Mouse (Mus musculus): ENCODE results near the gene Eif4a2.

Eif4a2 gene

DNA sequence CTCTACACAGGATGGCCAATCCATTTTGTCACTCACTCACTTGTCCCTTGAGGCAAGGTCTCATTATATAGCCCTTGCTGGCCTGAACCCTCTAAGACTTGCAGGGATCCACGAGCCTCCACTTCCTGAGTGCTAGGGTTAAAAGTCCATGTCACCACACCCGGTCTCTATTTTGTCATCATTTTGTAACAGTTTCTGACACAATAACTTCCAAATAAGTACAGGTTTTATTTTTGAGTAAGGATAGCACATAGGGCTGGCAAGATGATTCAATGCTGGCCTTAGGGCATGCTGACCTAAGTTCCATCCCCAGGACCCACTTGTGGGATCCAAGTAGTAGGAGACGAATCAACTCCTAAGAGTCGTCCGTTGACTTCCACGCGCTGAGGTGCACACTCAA lies 1.1 kb upstream of the Eif4a2 start:
- DNase-seq: no peak

DNA sequence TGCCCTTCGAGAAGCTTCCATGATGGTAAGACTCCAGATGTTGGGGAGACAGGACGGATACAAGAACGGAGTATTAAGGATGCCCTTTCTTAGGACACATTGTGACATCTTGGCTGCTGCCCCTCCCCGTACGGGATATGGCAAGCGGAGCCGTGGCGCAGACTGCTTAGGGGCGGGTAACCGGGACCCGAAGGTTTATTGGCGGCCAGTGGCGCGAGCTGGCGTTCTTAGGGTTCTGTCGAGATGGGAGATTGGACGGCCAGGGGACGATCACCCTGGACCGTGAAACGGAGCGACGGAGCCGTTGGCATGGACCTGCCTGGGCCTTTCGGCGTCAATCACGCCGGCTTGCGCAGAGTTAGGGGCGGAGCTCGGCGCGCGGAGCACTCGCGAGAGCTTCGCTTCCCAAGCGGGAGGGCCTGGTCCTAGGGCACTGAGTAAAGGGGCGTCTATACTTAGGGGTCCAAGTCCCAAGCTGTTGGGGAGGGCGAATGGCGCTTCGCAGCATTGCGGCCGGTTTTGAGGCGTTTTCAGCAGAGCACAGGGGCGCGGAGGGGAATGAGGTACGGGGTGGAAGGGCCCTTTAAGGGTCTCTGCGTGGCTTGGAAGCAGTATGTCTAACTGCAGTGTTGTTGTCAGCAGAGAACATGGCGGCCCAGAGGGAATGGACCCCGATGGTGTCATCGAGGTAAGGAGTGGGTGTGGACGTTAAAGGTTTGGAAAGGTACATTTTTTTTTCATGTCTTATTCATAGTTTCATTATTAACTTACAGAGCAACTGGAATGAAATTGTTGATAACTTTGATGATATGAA lies 909 bp downstream of the Eif4a2 start:
- DNase-seq: peak; percentile 87

- DNase-seq: no peak
Measured at GRCm38 (mm10) chr16:23108943-23109342, 1.7 kb downstream of the Eif4a2 start.

DNA sequence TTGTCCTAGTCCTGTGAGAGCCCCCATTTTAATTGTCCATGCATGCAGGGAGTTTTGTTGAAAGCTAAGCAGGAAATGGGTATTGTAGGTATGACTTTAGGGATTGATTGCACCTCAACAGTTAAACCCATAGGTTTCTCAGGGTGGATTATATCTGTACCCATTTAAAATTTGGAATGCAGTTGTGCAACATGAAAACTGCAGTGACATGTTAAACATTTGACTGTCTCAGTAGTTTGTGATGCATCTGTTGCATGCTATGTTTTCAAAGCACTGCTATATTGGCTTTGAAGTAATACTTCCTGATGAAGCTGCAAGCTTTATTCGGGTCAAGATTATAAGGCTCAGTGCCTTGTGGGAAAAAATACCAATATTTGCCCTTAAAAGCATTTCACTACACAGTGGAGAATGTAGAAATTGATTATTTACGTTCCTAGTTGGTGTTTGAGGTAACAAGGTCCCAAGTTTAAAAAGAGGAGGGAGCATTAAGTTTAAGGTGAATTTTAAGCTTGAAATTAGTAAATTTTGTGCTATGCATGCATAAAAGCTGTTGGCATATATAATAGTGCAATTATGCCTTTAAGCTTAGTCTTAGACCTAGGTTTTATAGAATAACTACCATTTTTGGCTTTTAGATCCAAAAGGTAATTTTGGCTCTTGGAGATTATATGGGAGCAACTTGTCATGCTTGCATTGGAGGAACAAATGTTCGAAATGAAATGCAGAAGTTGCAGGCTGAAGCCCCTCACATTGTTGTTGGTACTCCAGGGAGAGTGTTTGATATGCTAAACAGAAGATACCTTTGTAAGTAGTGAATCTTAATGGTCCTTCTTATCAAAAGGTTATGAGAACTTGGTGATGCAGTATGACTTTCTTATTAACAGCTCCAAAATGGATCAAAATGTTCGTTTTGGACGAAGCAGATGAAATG lies 2.4 kb downstream of the Eif4a2 start:
- no peak for DNase-seq

- no peak for DNase-seq
Measured at GRCm38 (mm10) chr16:23112348-23112747, 5.1 kb downstream of the Eif4a2 start.

- no peak for DNase-seq
Measured at GRCm38 (mm10) chr16:23112861-23113435, 5.7 kb downstream of the Eif4a2 start.

GRCm38 (mm10) chr16:23113903-23114302 lies 6.7 kb downstream of the Eif4a2 start:
- DNase-seq: no peak

DNA sequence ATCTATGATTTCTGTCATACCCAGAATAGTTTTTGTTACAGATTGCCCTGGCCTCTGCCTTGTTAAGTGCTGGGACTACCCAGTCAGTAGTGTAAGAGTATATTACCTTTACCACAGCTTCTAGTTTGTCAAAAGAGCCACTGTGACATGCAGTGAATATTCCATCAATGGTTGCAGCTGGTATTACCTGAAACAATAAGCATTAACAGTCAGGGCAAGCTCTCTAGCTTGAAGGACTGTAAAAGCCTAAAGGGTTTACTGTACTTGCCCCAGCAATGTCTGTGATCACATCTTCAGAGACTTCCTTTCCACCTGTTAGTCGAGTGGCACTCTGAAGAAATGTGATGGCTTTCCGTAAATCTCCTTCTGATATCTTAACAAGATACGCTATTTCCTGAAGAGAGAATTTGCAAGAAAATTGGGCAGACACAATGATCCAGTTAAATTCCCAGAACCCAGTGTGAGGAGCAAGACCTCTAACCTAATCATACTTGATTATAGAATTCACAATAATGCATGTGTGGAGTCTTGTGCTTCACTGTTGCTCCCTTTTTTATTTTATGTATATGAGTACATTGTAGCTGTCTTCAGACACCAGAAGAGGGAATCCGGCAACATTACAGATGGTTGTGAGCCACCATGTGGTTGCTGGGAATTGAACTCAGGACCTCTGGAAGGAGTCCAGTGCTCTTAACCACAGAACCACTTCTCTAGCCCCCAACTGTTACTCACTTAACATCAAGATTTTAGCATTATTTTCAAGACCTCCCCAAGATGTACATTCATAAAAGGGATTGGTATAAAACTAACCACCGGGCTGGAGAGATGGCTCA lies 7.3 kb downstream of the Eif4a2 start:
- DNase-seq: peak; percentile 20

DNA sequence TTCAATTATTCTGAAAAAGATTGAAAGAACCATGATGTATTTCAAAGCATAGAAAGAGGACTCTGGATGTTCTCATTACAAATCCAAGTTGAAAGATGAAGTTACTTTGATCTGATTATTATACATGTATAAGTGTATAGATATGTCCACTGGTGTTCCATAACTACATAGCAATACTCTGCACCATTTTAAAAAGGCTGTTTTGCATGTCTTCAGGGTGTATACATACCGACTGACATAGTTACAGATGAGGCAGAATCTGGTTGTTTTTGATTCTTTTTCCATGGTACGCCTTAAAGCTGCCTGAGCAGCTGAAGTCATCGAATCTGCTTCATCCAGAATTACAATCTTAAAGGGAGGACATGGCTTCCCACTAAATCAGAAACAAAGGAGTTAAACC lies 8.2 kb downstream of the Eif4a2 start:
- no peak for DNase-seq

GRCm38 (mm10) chr16:23117173-23117572 lies 9.9 kb downstream of the Eif4a2 start:
- no peak for DNase-seq

DNA sequence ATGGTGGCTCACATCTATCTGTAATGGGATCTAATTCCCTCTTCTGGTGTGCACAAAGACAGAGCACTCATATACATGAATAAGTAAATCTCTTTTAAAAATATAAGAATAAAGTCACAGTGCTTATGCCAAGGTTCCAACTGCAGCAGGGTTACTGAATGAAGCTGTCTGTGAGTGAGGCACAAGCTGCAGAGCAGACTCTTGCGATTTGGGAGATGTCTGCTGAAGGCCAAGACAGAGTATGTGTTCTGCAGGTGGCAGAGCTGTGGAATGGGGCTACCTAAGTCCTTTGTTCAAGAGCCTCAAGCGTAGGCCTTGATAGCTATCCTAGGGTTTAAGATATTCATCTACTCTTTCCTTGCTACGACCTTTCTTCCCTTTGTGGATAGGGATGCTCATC lies 15.2 kb downstream of the Eif4a2 start:
- no peak for DNase-seq

DNA sequence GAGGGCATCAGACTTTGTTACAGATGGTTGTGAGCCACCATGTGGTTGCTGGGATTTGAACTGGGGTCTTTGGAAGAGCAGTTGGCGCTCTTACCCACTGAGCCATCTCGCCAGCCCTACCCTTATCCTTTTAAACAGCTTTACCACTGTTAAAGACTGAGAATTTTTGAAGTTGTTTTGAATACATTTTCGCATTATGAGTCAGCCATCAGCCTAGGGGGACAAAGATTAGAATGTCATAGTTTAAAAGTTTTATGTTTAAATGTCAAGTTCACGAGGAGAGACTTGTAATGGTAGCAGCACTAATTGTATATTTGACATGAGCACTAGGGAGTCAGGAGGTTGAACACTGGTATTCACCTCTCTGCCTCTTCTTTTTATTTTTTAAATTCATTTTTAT lies 15.9 kb downstream of the Eif4a2 start:
- DNase-seq: no peak

DNA sequence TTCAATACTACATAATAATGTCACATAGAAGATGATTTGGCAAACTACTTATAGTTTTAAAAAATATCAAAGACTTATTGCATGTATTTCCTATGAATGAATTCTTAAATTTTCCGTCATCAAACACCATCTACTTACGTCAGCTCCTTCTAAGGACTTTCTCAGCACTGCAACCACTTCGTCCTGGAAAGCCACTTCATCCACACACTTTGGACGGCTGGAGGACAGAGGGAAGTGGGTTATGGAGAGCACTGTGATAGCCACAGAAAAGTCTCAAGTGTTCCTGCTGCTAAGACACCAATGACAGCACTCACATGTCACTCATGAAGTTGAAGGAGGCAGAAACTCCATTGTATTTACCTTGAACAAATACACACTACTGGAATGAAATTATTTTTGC lies 17.2 kb downstream of the Eif4a2 start:
- no peak for DNase-seq

DNA sequence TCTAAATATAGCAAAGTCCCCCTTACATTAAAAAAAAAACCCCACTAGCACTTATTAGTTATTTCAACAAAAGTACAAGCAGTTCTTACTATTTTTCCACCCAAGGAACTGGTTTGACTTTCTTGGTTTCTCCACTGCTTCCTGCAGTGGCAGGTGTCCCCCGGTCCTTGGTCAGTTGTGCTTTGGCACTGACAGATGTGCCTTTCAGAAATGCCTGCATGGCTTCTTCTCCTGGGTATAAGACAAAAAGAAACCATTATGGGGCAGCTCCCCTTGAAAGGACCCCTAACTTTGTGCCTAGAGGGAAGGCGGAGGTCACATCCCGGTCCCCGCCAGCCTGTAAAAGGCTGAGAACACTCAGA lies 20.0 kb downstream of the Eif4a2 start:
- DNase-seq: no peak

- DNase-seq: peak; percentile 92
Measured at GRCm38 (mm10) chr16:23127673-23128375, 20.6 kb downstream of the Eif4a2 start, which contains the start of gene Rfc4. Gene Rfc4, minus strand, starts transcription at chr16:23127737.

GRCm38 (mm10) chr16:23130303-23130702 lies 23.1 kb downstream of the Eif4a2 start:
- DNase-seq: no peak

DNA sequence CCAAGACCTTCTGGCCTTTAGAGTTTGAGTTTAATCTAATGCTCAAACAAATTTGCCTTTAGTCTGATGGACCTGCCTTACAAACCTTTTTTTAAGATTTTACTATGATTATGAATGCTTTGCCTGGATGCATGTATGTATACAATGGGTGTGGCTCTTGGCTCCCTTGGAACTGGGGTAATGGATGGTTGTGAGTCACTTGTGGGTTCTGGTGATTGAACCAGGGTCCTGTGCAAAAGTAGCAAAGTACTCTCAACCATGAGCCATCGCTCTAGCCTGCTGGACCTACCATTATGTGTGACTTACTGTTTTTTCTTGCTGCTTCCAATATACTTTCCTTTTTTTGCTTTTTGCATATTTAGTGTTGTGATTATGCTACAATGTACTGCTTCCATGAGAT lies 25.1 kb downstream of the Eif4a2 start:
- DNase-seq: no peak

- DNase-seq: no peak
Measured at GRCm38 (mm10) chr16:23135421-23136149, 28.3 kb downstream of the Eif4a2 start.

- no peak for DNase-seq
Measured at GRCm38 (mm10) chr16:23136406-23136970, 29.2 kb downstream of the Eif4a2 start.

- DNase-seq: no peak
Measured at GRCm38 (mm10) chr16:23140911-23141310, 33.7 kb downstream of the Eif4a2 start.

GRCm38 (mm10) chr16:23144326-23144725 lies 37.1 kb downstream of the Eif4a2 start:
- DNase-seq: peak; percentile 57
